Mouse (Mus musculus) hindbrain, embryonic 15.5 days (tissue): ENCODE data around the gene Chd4. TPM values are rescaled to one million over a fixed set of nuclear protein-coding genes. Genes with fewer than 3 reads are reported as not detected.

Experiments used
- ATAC-seq: fragments of 200-750 bp; cut with Nextera tagmentation; 2 replicates; pipeline ENCODE4 v1.8.0; 2017; ENCODE audit warnings: low read depth, moderate number of reproducible peaks, moderate TSS enrichment; ENCODE audit not compliant: low FRiP score
- H3K27ac ChIP-seq: fragments of 300-500 bp; sonication (generic); replicated peaks from 2 replicates; pipeline ENCODE4 v1.5.1; 2015; ENCODE audit warnings: mild to moderate bottlenecking, inconsistent platforms
- H3K27me3 ChIP-seq: fragments of 300-500 bp; sonication (generic); 2 replicates; pipeline ENCODE4 v1.6.1; 2015; ENCODE audit warnings: control low read depth, inconsistent platforms
- H3K36me3 ChIP-seq: fragments of 300-500 bp; sonication (generic); 2 replicates; pipeline ENCODE4 v1.6.1; 2015; ENCODE audit warnings: control low read depth, inconsistent platforms
- H3K4me1 ChIP-seq: fragments of 300-500 bp; sonication (generic); replicated peaks from 2 replicates; pipeline ENCODE4 v1.6.1; 2015; ENCODE audit warnings: control low read depth, inconsistent platforms
- H3K4me2 ChIP-seq: fragments of 300-500 bp; sonication (generic); 2 replicates; pipeline ENCODE4 v1.6.1; 2015; ENCODE audit warnings: moderate library complexity, mild to moderate bottlenecking, inconsistent platforms
- H3K4me3 ChIP-seq: fragments of 300-500 bp; sonication (generic); 2 replicates; pipeline ENCODE4 v1.5.1; 2015; ENCODE audit warnings: mild to moderate bottlenecking, inconsistent platforms
- H3K9ac ChIP-seq: fragments of 300-500 bp; sonication (generic); 2 replicates; pipeline ENCODE4 v1.6.1; 2015; ENCODE audit warnings: inconsistent platforms
- H3K9me3 ChIP-seq: fragments of 300-500 bp; sonication (generic); 2 replicates; pipeline ENCODE4 v1.6.1; 2016; ENCODE audit warnings: control low read depth, inconsistent platforms
- WGBS: fragments of 180-500 bp; shearing (Covaris S2); methylation state at CpG from one replicate; pipeline ENCODE4 v1.1.7; 2015; 5-methylcytosine and 5-hydroxymethylcytosine counted together
- polyA plus RNA-seq: library from polyadenylated mRNA; unstranded; fragments of >200 nt; fragmentation: Nextera tagmentation; extraction: Ambion mirVana; gene quantifications from 2 replicates; pipeline ENCODE4 v1.2.1, GENCODE M21; 2015

Chd4 gene
- polyA plus RNA-seq, 1 experiment from 2014 or later: 90.3 TPM

DNA sequence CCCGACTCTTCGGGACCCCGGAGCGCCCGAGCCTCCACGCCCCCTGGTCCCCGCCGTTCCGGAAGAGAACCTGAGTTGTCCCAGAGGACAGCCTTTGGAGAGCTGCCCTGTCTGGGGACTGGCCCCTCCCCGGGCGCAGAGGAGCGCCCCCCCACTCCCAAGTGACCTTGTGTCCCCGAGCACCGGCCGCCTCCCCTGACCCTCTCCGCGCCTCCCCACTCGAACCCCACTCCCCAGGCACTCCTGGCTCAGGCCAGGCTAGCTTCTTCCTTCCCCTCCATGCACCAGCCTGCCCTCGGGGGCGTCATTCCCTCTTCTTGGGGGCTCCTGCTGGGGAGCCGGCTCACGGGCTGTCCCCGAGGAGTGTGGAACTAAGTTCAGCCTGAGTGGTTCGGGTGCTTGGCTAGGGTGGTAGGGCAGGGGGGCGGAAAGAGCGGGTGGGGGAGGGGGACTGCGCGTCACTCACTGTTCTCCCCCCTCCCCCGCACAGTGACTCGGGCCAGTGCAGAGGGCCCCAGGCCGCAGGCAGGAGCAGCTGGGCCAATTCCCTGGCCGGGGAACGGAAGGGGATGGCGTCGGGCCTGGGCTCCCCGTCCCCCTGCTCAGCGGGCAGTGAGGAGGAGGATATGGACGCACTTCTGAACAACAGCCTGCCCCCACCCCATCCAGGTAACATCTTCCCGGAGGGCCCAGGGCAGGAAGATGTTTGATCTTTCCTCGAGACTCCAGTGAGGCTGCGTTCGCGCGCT, 990 bp downstream of the Chd4 start:
- Histone ChIP-seq H3K27ac (peak overlapping the region; percentile 93), H3K4me1 (peaks cover 42% of the 10 kb centered on the region), H3K27me3 (no peaks in the 10 kb centered on the region), H3K36me3 (peaks cover 20% of the 10 kb centered on the region), H3K9me3 (no peaks in the 10 kb centered on the region), H3K4me3 (peak overlapping the region; percentile 86), H3K4me2 (peak overlapping the region; percentile 89), H3K9ac (peak overlapping the region; percentile 92)
- ATAC-seq: peak; percentile 38
- WGBS: under 1% methylated on average over 41 of the region's 44 CpGs

DNA sequence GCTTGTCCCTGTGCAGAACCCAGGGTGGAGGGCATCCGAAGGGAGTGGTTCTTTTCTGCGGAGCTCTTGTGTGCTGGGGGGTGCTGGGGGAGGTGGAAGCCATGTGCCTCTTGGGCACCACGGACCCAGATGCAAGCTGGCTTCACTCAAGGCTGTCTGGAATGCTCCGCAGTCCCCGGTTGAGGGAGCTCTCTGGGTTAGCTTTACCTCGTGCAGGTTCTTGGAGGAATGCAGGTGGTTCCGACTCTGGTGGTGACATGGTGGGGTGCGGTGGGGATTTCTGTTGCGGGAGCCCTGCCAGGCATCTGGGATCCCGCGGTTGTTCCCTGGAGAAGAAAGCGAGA, 1.5 kb downstream of the Chd4 start:
- WGBS: under 1% methylated on average over 12 of the region's 12 CpGs
- Histone ChIP-seq H3K4me3 (peak overlapping the region; percentile 86), H3K9ac (peak overlapping the region; percentile 92), H3K27ac (peak overlapping the region; percentile 93), H3K4me2 (peak overlapping the region; percentile 89), H3K4me1 (peaks cover 42% of the 10 kb centered on the region), H3K27me3 (no peaks in the 10 kb centered on the region), H3K36me3 (peaks cover 26% of the 10 kb centered on the region), H3K9me3 (no peaks in the 10 kb centered on the region)
- ATAC-seq: no peak

DNA sequence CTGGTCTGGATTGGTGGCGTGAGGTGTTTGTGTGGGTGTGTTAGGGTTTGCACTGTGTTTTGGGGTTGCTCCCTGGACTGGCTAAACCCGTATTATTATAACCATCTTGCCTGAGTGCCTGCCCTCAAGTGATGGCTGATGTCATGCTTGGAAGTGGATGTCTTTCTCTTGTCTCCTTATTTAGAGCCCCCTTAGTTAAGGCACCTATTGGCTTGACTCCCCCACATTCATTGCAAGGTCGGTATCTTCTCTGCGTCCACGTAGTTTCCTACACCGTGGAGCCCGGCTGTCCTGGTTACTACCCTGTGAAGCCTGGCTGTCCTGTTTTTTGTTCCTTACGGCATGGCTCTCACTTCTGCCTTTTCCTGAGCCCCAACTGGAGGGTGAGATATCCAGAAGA, 2.2 kb downstream of the Chd4 start:
- Histone ChIP-seq H3K4me1 (peaks cover 42% of the 10 kb centered on the region), H3K27ac (no peak overlapping the region), H3K36me3 (peaks cover 32% of the 10 kb centered on the region), H3K9ac (peak overlapping the region; percentile 92), H3K9me3 (no peaks in the 10 kb centered on the region), H3K27me3 (no peaks in the 10 kb centered on the region), H3K4me2 (peak overlapping the region; percentile 89), H3K4me3 (peak overlapping the region; percentile 86)
- no peak for ATAC-seq
- 50% methylated on average over 8 of the region's 8 CpGs for WGBS

DNA sequence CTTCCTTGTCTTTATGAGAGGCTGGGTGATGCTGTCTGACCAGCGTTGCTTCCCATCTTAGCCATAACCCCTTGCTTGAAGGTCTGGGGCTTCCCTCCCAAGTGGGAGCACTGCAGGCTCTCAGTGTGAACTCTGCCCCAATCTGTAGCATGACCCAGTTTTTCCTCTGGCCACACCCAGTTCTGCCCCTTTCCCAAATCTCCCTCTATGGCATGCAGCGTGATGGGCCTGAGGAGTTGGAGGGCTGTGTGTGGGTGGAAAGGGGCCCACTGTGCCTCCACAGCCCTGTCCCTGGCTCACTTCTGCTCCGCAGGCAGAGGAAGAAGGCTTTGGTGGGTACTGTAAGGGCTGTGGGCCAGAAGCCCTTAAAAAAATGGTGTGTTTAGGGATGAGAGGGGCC, 2.7 kb downstream of the Chd4 start:
- Histone ChIP-seq H3K27me3 (no peaks in the 10 kb centered on the region), H3K9ac (peak overlapping the region; percentile 92), H3K4me3 (peak overlapping the region; percentile 86), H3K27ac (no peak overlapping the region), H3K4me1 (peaks cover 42% of the 10 kb centered on the region), H3K9me3 (no peaks in the 10 kb centered on the region), H3K36me3 (peaks cover 35% of the 10 kb centered on the region), H3K4me2 (peak overlapping the region; percentile 89)
- WGBS: 72% methylated on average over 3 of the region's 3 CpGs
- no peak for ATAC-seq

DNA sequence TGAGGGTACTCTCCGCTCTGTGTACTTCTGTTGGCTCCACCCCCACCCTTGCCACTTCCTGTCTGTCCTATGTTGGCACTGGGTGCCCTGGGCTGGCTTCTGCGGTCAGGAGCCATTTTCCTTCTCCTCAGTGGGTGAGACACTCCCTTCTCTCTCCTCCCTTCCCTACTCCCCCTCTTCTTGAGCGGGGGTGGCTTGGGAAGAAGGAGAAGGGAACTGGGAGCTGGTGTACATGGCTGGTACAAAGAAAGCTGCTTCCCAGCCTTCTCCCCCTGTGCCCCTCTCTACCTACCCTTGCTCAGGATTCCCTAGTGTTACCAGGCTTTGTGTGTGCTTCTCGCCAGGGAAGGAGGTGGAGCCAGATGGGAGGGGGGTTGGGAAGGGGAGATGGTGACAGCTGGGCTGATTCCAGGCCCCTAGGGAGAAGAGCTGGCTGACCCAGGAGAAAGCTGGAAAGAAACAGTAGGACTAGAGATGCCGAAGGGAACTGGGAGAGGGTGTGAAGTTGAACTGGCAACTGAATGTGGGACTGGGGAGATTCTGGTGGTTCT, 3.7 kb downstream of the Chd4 start:
- no peak for ATAC-seq
- WGBS: 18% methylated on average over 5 of the region's 5 CpGs

DNA sequence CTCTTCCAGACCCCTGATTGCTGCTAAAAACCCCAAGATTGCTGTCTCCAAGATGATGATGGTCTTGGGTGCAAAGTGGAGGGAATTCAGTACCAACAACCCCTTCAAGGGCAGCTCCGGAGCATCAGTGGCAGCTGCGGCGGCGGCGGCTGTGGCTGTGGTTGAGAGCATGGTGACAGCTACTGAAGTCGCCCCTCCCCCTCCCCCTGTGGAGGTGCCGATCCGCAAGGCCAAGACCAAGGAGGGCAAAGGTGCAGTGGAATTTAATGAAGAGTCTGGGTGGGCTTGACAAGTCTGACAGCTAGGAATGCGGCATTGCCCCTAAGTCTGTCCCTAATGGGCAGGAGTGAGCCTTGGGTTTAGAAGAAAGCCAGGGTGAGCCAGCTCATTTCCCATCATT, 5.7 kb downstream of the Chd4 start:
- peaks cover 34% of the 10 kb centered on the region for H3K4me1 ChIP-seq
- 84% methylated on average over 8 of the region's 9 CpGs for WGBS

More for the DNA sequence above, 3.7 kb downstream of the Chd4 start:
- peaks cover 42% of the 10 kb centered on the region for H3K4me1 ChIP-seq
- H3K4me2 ChIP-seq: peak overlapping the region; percentile 89
- peak overlapping the region; percentile 68 for H3K27ac ChIP-seq
- peaks cover 42% of the 10 kb centered on the region for H3K36me3 ChIP-seq
- no peaks in the 10 kb centered on the region for H3K27me3 ChIP-seq
- no peaks in the 10 kb centered on the region for H3K9me3 ChIP-seq
- peak overlapping the region; percentile 19 for H3K4me3 ChIP-seq
- H3K9ac ChIP-seq: peak overlapping the region; percentile 15; the same call in 1 of the 2 replicates

DNA sequence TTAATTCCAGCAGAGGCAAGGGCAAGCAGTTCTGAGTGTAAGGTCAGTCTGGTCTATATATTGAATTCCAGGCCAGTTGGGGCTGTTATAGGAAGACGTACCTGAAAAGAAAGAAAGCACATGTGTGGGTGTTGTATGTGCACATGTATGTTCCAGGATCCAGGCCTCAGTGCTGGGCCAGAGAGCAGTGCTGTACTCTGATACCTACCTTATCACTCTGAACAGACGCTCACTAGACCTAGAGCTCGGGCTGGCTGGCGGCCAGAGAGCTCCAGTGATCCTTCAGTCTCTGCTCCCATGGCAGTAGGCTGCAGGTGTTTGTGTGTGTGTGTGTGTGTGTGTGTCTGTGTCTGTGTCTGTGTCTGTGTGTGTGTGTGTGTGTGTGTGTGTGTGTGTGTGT, 8.4 kb downstream of the Chd4 start:
- 88% methylated on average over 4 of the region's 4 CpGs for WGBS
- Histone ChIP-seq H3K4me2 (no peak overlapping the region), H3K9me3 (no peaks in the 10 kb centered on the region), H3K9ac (no peak overlapping the region), H3K27ac (no peak overlapping the region), H3K4me3 (no peak overlapping the region), H3K27me3 (no peaks in the 10 kb centered on the region), H3K36me3 (peaks cover 88% of the 10 kb centered on the region), H3K4me1 (peaks cover 15% of the 10 kb centered on the region)
- ATAC-seq: no peak

More for the DNA sequence above, 5.7 kb downstream of the Chd4 start:
- Histone ChIP-seq H3K4me3 (no peak overlapping the region), H3K9ac (no peak overlapping the region), H3K36me3 (peaks cover 60% of the 10 kb centered on the region), H3K9me3 (no peaks in the 10 kb centered on the region), H3K27me3 (no peaks in the 10 kb centered on the region), H3K27ac (no peak overlapping the region), H3K4me2 (no peak overlapping the region)
- no peak for ATAC-seq

DNA sequence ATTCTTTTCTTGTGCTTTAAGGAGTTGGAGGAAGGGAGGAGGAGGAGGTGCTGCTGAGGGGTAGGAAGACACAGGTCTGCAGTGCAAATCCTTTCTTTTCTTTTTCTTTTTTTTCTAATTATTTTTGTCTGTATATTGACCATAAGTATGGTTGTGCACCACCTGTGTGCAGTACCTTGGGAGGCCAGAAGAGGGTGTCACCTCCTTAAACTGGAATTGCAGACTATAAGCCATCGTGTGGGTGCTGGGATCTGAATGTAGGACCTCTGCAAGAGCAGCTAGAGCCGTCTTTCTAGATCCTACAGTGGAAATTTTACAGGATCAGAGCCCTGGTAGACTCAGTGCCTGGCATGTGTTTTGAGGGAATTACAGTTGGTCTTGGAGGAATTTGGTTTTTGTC, 11.9 kb downstream of the Chd4 start:
- Histone ChIP-seq H3K4me2 (no peak overlapping the region), H3K4me3 (no peak overlapping the region), H3K36me3 (peaks cover 92% of the 10 kb centered on the region), H3K4me1 (no peaks in the 10 kb centered on the region), H3K27me3 (no peaks in the 10 kb centered on the region), H3K9me3 (no peaks in the 10 kb centered on the region), H3K9ac (no peak overlapping the region), H3K27ac (no peak overlapping the region)
- 95% methylated on average over 2 of the region's 2 CpGs for WGBS
- ATAC-seq: no peak

DNA sequence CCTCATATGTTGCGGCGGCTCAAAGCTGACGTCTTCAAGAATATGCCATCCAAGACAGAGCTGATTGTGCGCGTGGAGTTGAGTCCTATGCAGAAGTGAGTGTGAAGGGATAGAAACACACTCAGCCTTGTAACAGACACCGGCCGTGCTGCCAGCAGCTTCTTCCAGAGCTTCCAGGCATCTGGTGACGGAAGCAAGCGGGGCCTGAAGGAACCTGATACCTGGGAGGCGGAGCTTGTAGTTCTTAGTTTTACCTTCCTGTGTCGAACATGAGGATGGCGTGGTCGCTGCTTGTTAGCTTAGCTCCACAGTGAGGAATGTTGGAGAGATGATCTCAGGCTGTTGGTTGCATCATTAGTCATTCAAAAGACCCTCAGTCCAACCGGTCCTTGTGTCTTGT, 13.6 kb downstream of the Chd4 start:
- no peaks in the 10 kb centered on the region for H3K27me3 ChIP-seq
- H3K9ac ChIP-seq: no peak overlapping the region
- no peak for ATAC-seq
- H3K4me1 ChIP-seq: no peaks in the 10 kb centered on the region
- no peak overlapping the region for H3K4me3 ChIP-seq
- H3K27ac ChIP-seq: no peak overlapping the region
- no peak overlapping the region for H3K4me2 ChIP-seq
- WGBS: 94% methylated on average over 14 of the region's 14 CpGs
- H3K36me3 ChIP-seq: peaks cover 97% of the 10 kb centered on the region
- no peaks in the 10 kb centered on the region for H3K9me3 ChIP-seq

DNA sequence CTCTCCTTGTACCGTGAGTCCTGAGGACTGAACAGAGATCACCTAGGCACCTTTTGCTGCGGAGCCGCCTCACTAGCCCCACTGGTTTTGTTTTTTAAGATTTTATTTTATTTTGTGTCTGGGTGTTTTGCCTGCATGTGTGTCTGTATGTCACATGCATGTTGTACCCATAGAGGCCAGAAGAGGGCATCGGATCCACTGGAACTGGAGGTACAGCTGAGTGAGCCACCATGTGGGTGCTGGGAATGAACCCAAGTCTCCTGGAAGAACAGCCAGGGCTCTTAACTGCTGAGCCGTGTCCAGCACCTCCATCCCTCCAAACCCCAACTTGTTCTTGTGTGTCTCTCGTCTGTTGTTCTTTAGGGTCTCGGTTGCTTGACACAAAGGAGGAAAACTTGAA, 15.1 kb downstream of the Chd4 start:
- Histone ChIP-seq H3K36me3 (peaks cover 96% of the 10 kb centered on the region), H3K4me3 (no peak overlapping the region), H3K27me3 (no peaks in the 10 kb centered on the region), H3K27ac (no peak overlapping the region), H3K4me2 (no peak overlapping the region), H3K9me3 (no peaks in the 10 kb centered on the region), H3K9ac (no peak overlapping the region), H3K4me1 (no peaks in the 10 kb centered on the region)
- 84% methylated on average over 7 of the region's 7 CpGs for WGBS
- ATAC-seq: peak; percentile 69; the same call in 1 of the 2 replicates

DNA sequence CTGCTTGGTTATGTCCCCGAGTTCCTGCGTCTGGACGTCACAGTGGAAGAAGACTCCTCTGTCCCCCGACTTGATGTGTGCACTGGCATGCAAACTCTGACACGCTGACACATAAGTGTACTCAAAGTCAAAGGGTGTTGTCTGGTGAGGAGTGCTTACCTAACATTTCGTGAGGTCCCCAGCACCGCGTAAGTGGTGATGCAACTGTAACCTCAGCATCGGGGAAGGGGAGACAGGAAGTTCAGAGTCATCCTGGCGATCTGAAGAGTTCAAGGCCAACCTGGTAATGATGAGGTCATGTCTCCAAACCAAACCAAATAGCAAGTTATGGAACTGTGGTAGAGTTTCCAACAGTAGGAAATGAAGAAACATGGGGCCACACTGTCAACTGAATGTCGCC, 16.8 kb downstream of the Chd4 start:
- H3K4me1 ChIP-seq: no peaks in the 10 kb centered on the region
- H3K27me3 ChIP-seq: no peaks in the 10 kb centered on the region
- H3K9ac ChIP-seq: no peak overlapping the region
- no peak overlapping the region for H3K27ac ChIP-seq
- no peaks in the 10 kb centered on the region for H3K9me3 ChIP-seq
- H3K4me3 ChIP-seq: no peak overlapping the region
- H3K36me3 ChIP-seq: peaks cover 97% of the 10 kb centered on the region
- WGBS: 94% methylated on average over 11 of the region's 11 CpGs
- no peak overlapping the region for H3K4me2 ChIP-seq
- ATAC-seq: no peak

DNA sequence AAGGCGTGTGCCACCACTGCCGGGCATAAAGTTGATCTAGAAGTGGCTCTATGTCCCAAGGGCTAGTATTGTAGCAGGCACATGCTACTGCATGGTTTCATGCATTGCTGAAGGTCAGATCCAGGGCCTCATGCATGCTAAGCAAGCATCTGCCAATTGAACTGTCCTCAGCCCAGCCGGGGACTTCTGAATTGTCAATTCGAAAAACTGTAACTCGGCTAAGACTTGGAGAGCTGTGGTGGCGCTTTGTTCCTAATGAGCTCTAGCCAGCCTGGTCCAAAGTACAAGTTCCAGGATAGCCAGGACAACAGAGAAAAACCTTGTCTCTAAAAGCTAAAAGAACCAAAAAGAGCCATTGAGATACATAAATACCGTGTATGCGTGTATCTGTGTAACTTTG, 23.6 kb downstream of the Chd4 start:
- no peak for ATAC-seq
- Histone ChIP-seq H3K9ac (no peak overlapping the region), H3K4me2 (no peak overlapping the region), H3K36me3 (peaks cover 97% of the 10 kb centered on the region), H3K4me1 (no peaks in the 10 kb centered on the region), H3K27ac (no peak overlapping the region), H3K9me3 (no peaks in the 10 kb centered on the region), H3K4me3 (no peak overlapping the region), H3K27me3 (no peaks in the 10 kb centered on the region)
- WGBS: 93% methylated on average over 8 of the region's 8 CpGs
